Mouse (Mus musculus) embryonic facial prominence, embryonic 10.5 days (tissue): ENCODE results near the gene Thsd4. TPM values are rescaled to one million over a fixed set of nuclear protein-coding genes. Genes with fewer than 3 reads are reported as not detected.
"Not testable (repeated sequence)": the region's sequence is repeated elsewhere in the genome, so short reads cannot be mapped to it uniquely, and the experiment has no call there.

Experiments used
- DNase-seq: peaks from one replicate; pipeline ENCODE4 v3.0.0-alpha.2; 2017; ENCODE audit warnings: low spot score
- H3K27ac ChIP-seq: fragments of 300-500 bp; sonication (generic); replicated peaks from 2 replicates; pipeline ENCODE4 v1.5.1; 2016; ENCODE audit warnings: mild to moderate bottlenecking
- H3K27me3 ChIP-seq: fragments of 300-500 bp; sonication (generic); replicated peaks from 2 replicates; pipeline ENCODE4 v1.6.1; 2016; ENCODE audit warnings: low read depth, mild to moderate bottlenecking; ENCODE audit not compliant: poor library complexity, severe bottlenecking
- H3K36me3 ChIP-seq: fragments of 300-500 bp; sonication (generic); replicated peaks from 2 replicates; pipeline ENCODE4 v1.6.1; 2016; ENCODE audit warnings: mild to moderate bottlenecking, moderate library complexity
- H3K4me1 ChIP-seq: fragments of 300-500 bp; sonication (generic); 2 replicates; pipeline ENCODE4 v1.6.1; 2016
- H3K4me3 ChIP-seq: fragments of 300-500 bp; sonication (generic); 2 replicates; pipeline ENCODE4 v1.5.1; 2016; ENCODE audit warnings: mild to moderate bottlenecking, moderate library complexity
- H3K9me3 ChIP-seq: fragments of 300-500 bp; sonication (generic); 2 replicates; pipeline ENCODE4 v1.6.1; 2016; ENCODE audit warnings: mild to moderate bottlenecking
- WGBS: fragments of 180-500 bp; shearing (Covaris S2); methylation state at CpG from one replicate; pipeline ENCODE4 v1.1.7; 2016; 5-methylcytosine and 5-hydroxymethylcytosine counted together
- polyA plus RNA-seq: library from polyadenylated mRNA; unstranded; fragments of >200 nt; fragmentation: Nextera tagmentation; extraction: Ambion mirVana; gene quantifications from 2 replicates; pipeline ENCODE4 v1.2.1, GENCODE M21; 2016

Gene Thsd4
- polyA plus RNA-seq, 1 experiment from 2014 or later, result 5.7 TPM

GRCm38 (mm10) chr9:60280786-60281185 lies 241.1 kb downstream of the Thsd4 start:
- 89% methylated on average over 5 of the region's 5 CpGs for WGBS
- no peak for DNase-seq
- Histone ChIP-seq H3K36me3 (no peaks in the 10 kb centered on the region), H3K27me3 (peaks cover 21% of the 10 kb centered on the region), H3K4me1 (peaks cover 35% of the 10 kb centered on the region), H3K4me3 (no peak overlapping the region), H3K27ac (no peak overlapping the region), H3K9me3 (no peaks in the 10 kb centered on the region)

GRCm38 (mm10) chr9:60279556-60279955 lies 242.3 kb downstream of the Thsd4 start:
- Histone ChIP-seq H3K27ac (no peak overlapping the region), H3K36me3 (no peaks in the 10 kb centered on the region), H3K4me3 (no peak overlapping the region), H3K27me3 (peaks cover 21% of the 10 kb centered on the region), H3K9me3 (no peaks in the 10 kb centered on the region), H3K4me1 (peaks cover 36% of the 10 kb centered on the region)
- no peak for DNase-seq
- 80% methylated on average over 6 of the region's 6 CpGs for WGBS

GRCm38 (mm10) chr9:60276351-60276750 lies 245.5 kb downstream of the Thsd4 start:
- no peak overlapping the region; the same call in 1 of the 2 replicates for H3K27ac ChIP-seq
- H3K27me3 ChIP-seq, result peaks cover 21% of the 10 kb centered on the region
- WGBS, result 27% methylated on average over 5 of the region's 5 CpGs
- no peaks in the 10 kb centered on the region for H3K36me3 ChIP-seq
- H3K4me3 ChIP-seq, result no peak overlapping the region
- no peak for DNase-seq
- no peaks in the 10 kb centered on the region for H3K9me3 ChIP-seq
- peaks cover 35% of the 10 kb centered on the region for H3K4me1 ChIP-seq

- Histone ChIP-seq H3K9me3 (no peaks in the 10 kb centered on the region), H3K36me3 (no peaks in the 10 kb centered on the region), H3K4me1 (peaks cover 32% of the 10 kb centered on the region), H3K27me3 (peaks cover 21% of the 10 kb centered on the region), H3K27ac (no peak overlapping the region; the same call in 1 of the 2 replicates), H3K4me3 (no peak overlapping the region)
- DNase-seq, result peak; percentile 33
- 16% methylated on average over 12 of the region's 12 CpGs for WGBS
Measured at GRCm38 (mm10) chr9:60275410-60276159, 246.3 kb downstream of the Thsd4 start.

- no peak overlapping the region for H3K4me3 ChIP-seq
- peaks cover 21% of the 10 kb centered on the region for H3K27me3 ChIP-seq
- H3K4me1 ChIP-seq, result peaks cover 28% of the 10 kb centered on the region
- no peak overlapping the region for H3K27ac ChIP-seq
- no peaks in the 10 kb centered on the region for H3K36me3 ChIP-seq
- WGBS, result 81% methylated on average over 4 of the region's 4 CpGs
- H3K9me3 ChIP-seq, result no peaks in the 10 kb centered on the region
- DNase-seq, result no peak
Measured at GRCm38 (mm10) chr9:60274503-60274902, 247.3 kb downstream of the Thsd4 start.

GRCm38 (mm10) chr9:60272345-60272744 lies 249.5 kb downstream of the Thsd4 start:
- H3K4me1 ChIP-seq, result peaks cover 33% of the 10 kb centered on the region
- WGBS, result 81% methylated on average over 8 of the region's 8 CpGs
- not testable (repeated sequence) for H3K27me3 ChIP-seq, DNase-seq, H3K9me3 ChIP-seq, H3K27ac ChIP-seq, H3K36me3 ChIP-seq, H3K4me3 ChIP-seq

- H3K4me3 ChIP-seq, result no peak overlapping the region
- no peak overlapping the region for H3K27ac ChIP-seq
- no peaks in the 10 kb centered on the region for H3K9me3 ChIP-seq
- H3K27me3 ChIP-seq, result peaks cover 1% of the 10 kb centered on the region; the same call in 1 of the 2 replicates
- WGBS, result 74% methylated on average over 2 of the region's 2 CpGs
- no peak for DNase-seq
- H3K4me1 ChIP-seq, result peaks cover 37% of the 10 kb centered on the region
- H3K36me3 ChIP-seq, result no peaks in the 10 kb centered on the region
Measured at GRCm38 (mm10) chr9:60271940-60272339, 249.9 kb downstream of the Thsd4 start.

GRCm38 (mm10) chr9:60269807-60270206 lies 252.0 kb downstream of the Thsd4 start:
- Histone ChIP-seq H3K4me3 (no peak overlapping the region), H3K27me3 (no peaks in the 10 kb centered on the region), H3K36me3 (no peaks in the 10 kb centered on the region), H3K9me3 (no peaks in the 10 kb centered on the region), H3K27ac (no peak overlapping the region), H3K4me1 (peaks cover 23% of the 10 kb centered on the region)
- DNase-seq, result no peak
- 90% methylated on average over 5 of the region's 5 CpGs for WGBS

- Histone ChIP-seq H3K4me1 (peaks cover 21% of the 10 kb centered on the region), H3K36me3 (no peaks in the 10 kb centered on the region), H3K4me3 (no peak overlapping the region), H3K9me3 (no peaks in the 10 kb centered on the region), H3K27ac (peak overlapping the region; percentile 58), H3K27me3 (no peaks in the 10 kb centered on the region)
- DNase-seq, result no peak
- WGBS, result 70% methylated on average over 5 of the region's 5 CpGs
Measured at GRCm38 (mm10) chr9:60267273-60267626, 254.6 kb downstream of the Thsd4 start.

GRCm38 (mm10) chr9:60266583-60267272 lies 255.1 kb downstream of the Thsd4 start:
- peak; percentile 17 for DNase-seq
- H3K27ac ChIP-seq, result peak overlapping the region; percentile 58
- H3K4me3 ChIP-seq, result no peak overlapping the region
- 0 out of 2 replicates have a peak, but pooled peaks cover 3% of the 10 kb centered on the region for H3K27me3 ChIP-seq
- H3K9me3 ChIP-seq, result no peaks in the 10 kb centered on the region
- peaks cover 21% of the 10 kb centered on the region for H3K4me1 ChIP-seq
- WGBS, result 62% methylated on average over 15 of the region's 15 CpGs
- no peaks in the 10 kb centered on the region for H3K36me3 ChIP-seq

- H3K4me1 ChIP-seq, result peaks cover 21% of the 10 kb centered on the region
- H3K27me3 ChIP-seq, result 0 out of 2 replicates have a peak, but pooled peaks cover 7% of the 10 kb centered on the region
- WGBS, result 52% methylated on average over 10 of the region's 10 CpGs
- 0 out of 2 replicates have a peak overlapping the region, but pooled peaks have one; percentile 30 for H3K27ac ChIP-seq
- H3K9me3 ChIP-seq, result no peaks in the 10 kb centered on the region
- H3K36me3 ChIP-seq, result no peaks in the 10 kb centered on the region
- DNase-seq, result no peak
- no peak overlapping the region for H3K4me3 ChIP-seq
Measured at GRCm38 (mm10) chr9:60264586-60265325, 257.1 kb downstream of the Thsd4 start.

GRCm38 (mm10) chr9:60262515-60263140 lies 259.2 kb downstream of the Thsd4 start:
- no peaks in the 10 kb centered on the region for H3K36me3 ChIP-seq
- 0 out of 2 replicates have a peak, but pooled peaks cover 7% of the 10 kb centered on the region for H3K27me3 ChIP-seq
- peaks cover 18% of the 10 kb centered on the region for H3K4me1 ChIP-seq
- H3K9me3 ChIP-seq, result no peaks in the 10 kb centered on the region
- 87% methylated on average over 6 of the region's 6 CpGs for WGBS
- no peak overlapping the region for H3K4me3 ChIP-seq
- no peak overlapping the region for H3K27ac ChIP-seq
- DNase-seq, result no peak
